8 mouse cellular contexts compared by ENCODE assay signal in the genomic region with DNA sequence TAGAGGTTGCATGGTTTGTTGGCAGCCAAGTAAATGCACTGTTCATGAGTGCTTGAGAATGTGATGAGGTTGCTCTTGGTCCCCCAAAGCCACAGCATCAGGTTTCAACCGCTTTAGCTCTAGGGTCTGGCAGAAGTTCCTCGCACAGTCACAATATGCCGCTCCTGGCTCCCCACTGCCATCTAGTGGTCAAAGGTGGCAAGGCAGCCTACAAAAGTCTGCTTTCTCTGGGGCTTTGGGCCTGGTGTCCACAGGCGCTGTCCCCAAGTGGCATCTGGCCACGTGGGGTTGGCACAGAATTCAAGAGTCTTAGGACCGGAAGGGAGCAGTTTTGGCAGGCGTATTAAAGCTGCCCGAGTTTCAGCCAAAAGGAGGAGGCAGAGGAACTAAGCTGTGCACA. TPM values are rescaled to one million over a fixed set of nuclear protein-coding genes. Genes with fewer than 3 reads are reported as not detected.
DNase-seq lines count a peak whose midpoint lies in the region; ATAC-seq and TF ChIP-seq lines count a peak whose summit lies in the region.

No protein-coding gene starts in this region.

- H3K4me3 ChIP-seq in MEL (ENCODE audit: control insufficient read depth in 1 of 2, insufficient read depth in 1 of 2, low read depth in 2 of 2, low read length in 2 of 2), result no peak overlapping the region
- no peak overlapping the region for H3K4me3 ChIP-seq in forebrain, embryonic 16.5 days (replicated peaks; ENCODE audit: low read length)
- no peak overlapping the region for H3K4me3 ChIP-seq in lung, embryonic 16.5 days (ENCODE audit: low read length)
- no peak overlapping the region for H3K4me3 ChIP-seq in thymus, adult 2 months (ENCODE audit: control insufficient read depth, insufficient read depth, low read length)

- no peak overlapping the region for H3K4me2 ChIP-seq in forebrain, embryonic 16.5 days (ENCODE audit: low read length)
- peak overlapping the region; percentile 17; the same call in 1 of the 2 replicates for H3K4me2 ChIP-seq in lung, embryonic 16.5 days (ENCODE audit: low read depth, low read length)

- H3K27ac ChIP-seq in MEL (ENCODE audit: control insufficient read depth, low read depth, low read length), result no peak overlapping the region
- no peak overlapping the region for H3K27ac ChIP-seq in forebrain, embryonic 16.5 days (ENCODE audit: low read length)
- peak overlapping the region; percentile 76 for H3K27ac ChIP-seq in lung, embryonic 16.5 days (ENCODE audit: low read length)
- H3K27ac ChIP-seq in thymus, adult 2 months (ENCODE audit: control insufficient read depth, insufficient read depth, low read length), result no peak overlapping the region

- no peak for TF ChIP-seq EP300 in MEL (IDR thresholded peaks at IDR 0.05; ENCODE audit: low read depth in 1 of 2, low read length in 2 of 2)

- WGBS in forebrain, embryonic 16.5 days, result 1% methylated on average over 8 of the region's 8 CpGs
- WGBS in lung, embryonic 16.5 days, result 0% methylated on average over 8 of the region's 8 CpGs
- 7% methylated on average over 8 of the region's 8 CpGs for WGBS in thymus, adult 2 months

- H3K79me2 ChIP-seq in MEL (ENCODE audit: control insufficient read depth, insufficient read depth, low read length, poor library complexity), result no peaks in the 10 kb centered on the region

- peak; percentile 97 to 98 (median 98) for TF ChIP-seq CTCF in MEL (IDR thresholded peaks at IDR 0.05 in 2 of 3, conservative IDR thresholded peaks at IDR 0.05 in 1 of 3; ENCODE audit: control insufficient read depth in 1 of 3, insufficient read depth in 1 of 3, low read depth in 2 of 3, low read length in 3 of 3, poor library complexity in 1 of 3, severe bottlenecking in 1 of 3)
- peak; percentile 98 for TF ChIP-seq CTCF in thymus, adult 2 months (IDR thresholded peaks at IDR 0.05; ENCODE audit: borderline replicate concordance, control insufficient read depth, extremely low read depth, insufficient read depth, low read length, poor library complexity)

- no peaks in the 10 kb centered on the region for H3K4me1 ChIP-seq in MEL (ENCODE audit: control insufficient read depth in 1 of 2, insufficient read depth in 2 of 2, low read length in 2 of 2)
- H3K4me1 ChIP-seq in forebrain, embryonic 16.5 days (replicated peaks; ENCODE audit: control insufficient read depth, insufficient read depth, low read length), result peaks cover 23% of the 10 kb centered on the region
- H3K4me1 ChIP-seq in lung, embryonic 16.5 days (replicated peaks; ENCODE audit: control insufficient read depth, insufficient read depth, low read length), result peaks cover 39% of the 10 kb centered on the region
- H3K4me1 ChIP-seq in thymus, adult 2 months (replicated peaks; ENCODE audit: control insufficient read depth, insufficient read depth, low read length), result no peaks in the 10 kb centered on the region

- no peaks in the 10 kb centered on the region for H3K27me3 ChIP-seq in MEL (ENCODE audit: control insufficient read depth in 1 of 2, insufficient read depth in 2 of 2, low read length in 2 of 2)
- H3K27me3 ChIP-seq in forebrain, embryonic 16.5 days (replicated peaks; ENCODE audit: control insufficient read depth, insufficient read depth, low read length), result peaks cover 22% of the 10 kb centered on the region
- H3K27me3 ChIP-seq in lung, embryonic 16.5 days (ENCODE audit: control insufficient read depth, insufficient read depth, low read depth, low read length), result peaks cover 2% of the 10 kb centered on the region; the same call in 1 of the 2 replicates
- peaks cover 2% of the 10 kb centered on the region; the same call in 1 of the 2 replicates for H3K27me3 ChIP-seq in thymus, adult 2 months (ENCODE audit: control insufficient read depth, insufficient read depth, low read length)

- peak; percentile 63 for DNase-seq in MEL (ENCODE audit: low read depth, low spot score)
- peak; percentile 81 for DNase-seq in cerebellum, adult 11 months
- DNase-seq in heart, postnatal 4 days, result peak; percentile 99
- peak; percentile 93 to 97 for DNase-seq in layer of hippocampus, adult 8-10 months (ENCODE audit: low spot score in 2 of 2)
- DNase-seq in ovary, adult 18-20 months (ENCODE audit: low spot score), result peak; percentile 70
- peak; percentile 75 for DNase-seq in thymus, adult 2 months

- no peaks in the 10 kb centered on the region for H3K9me3 ChIP-seq in MEL (replicated peaks; ENCODE audit: insufficient read depth, low read length)
- H3K9me3 ChIP-seq in forebrain, embryonic 16.5 days (ENCODE audit: control insufficient read depth, low read length), result no peaks in the 10 kb centered on the region
- no peaks in the 10 kb centered on the region for H3K9me3 ChIP-seq in lung, embryonic 16.5 days (ENCODE audit: control insufficient read depth, low read length)

- peak; percentile 79 for ATAC-seq in forebrain, embryonic 16.5 days
- ATAC-seq in lung, embryonic 16.5 days (ENCODE audit: low read depth), result peak; percentile 53

- TF ChIP-seq POLR2A in MEL (IDR thresholded peaks at IDR 0.05; ENCODE audit: control insufficient read depth in 1 of 2, insufficient read depth in 1 of 2, low read depth in 1 of 2, low read length in 2 of 2, poor library complexity in 1 of 2), result no peak
- TF ChIP-seq POLR2A in thymus, adult 2 months (IDR thresholded peaks at IDR 0.05; ENCODE audit: control insufficient read depth, extremely low read depth, insufficient read depth, low read length, poor library complexity), result no peak

- TF ChIP-seq RAD21 in MEL (IDR thresholded peaks at IDR 0.05; ENCODE audit: low read depth, low read length), result peak; percentile 95

- H3K36me3 ChIP-seq in MEL (ENCODE audit: control insufficient read depth in 1 of 2, insufficient read depth in 2 of 2, low read length in 2 of 2), result no peaks in the 10 kb centered on the region
- H3K36me3 ChIP-seq in forebrain, embryonic 16.5 days (ENCODE audit: control insufficient read depth, insufficient read depth), result no peaks in the 10 kb centered on the region
- H3K36me3 ChIP-seq in lung, embryonic 16.5 days (ENCODE audit: control insufficient read depth, insufficient read depth, low read length), result peaks cover 14% of the 10 kb centered on the region; the same call in 1 of the 2 replicates
- H3K36me3 ChIP-seq in thymus, adult 2 months (ENCODE audit: control insufficient read depth, insufficient read depth, low read length), result no peaks in the 10 kb centered on the region

- no peak overlapping the region for H3K9ac ChIP-seq in MEL (ENCODE audit: control insufficient read depth, low read depth, low read length, poor library complexity, severe bottlenecking)
- H3K9ac ChIP-seq in forebrain, embryonic 16.5 days (replicated peaks; ENCODE audit: low read depth, low read length), result no peak overlapping the region
- H3K9ac ChIP-seq in lung, embryonic 16.5 days (ENCODE audit: low read length), result peak overlapping the region; percentile 21; the same call in 1 of the 2 replicates

TF ChIP-seq in MEL, 35 proteins besides CTCF, POLR2A, EP300 and RAD21:
- no peak for TF ChIP-seq SIN3A (IDR thresholded peaks at IDR 0.05; ENCODE audit: low read length)
- no peak for TF ChIP-seq CHD2 (IDR thresholded peaks at IDR 0.05; ENCODE audit: low read length)
- no peak for TF ChIP-seq MYC (IDR thresholded peaks at IDR 0.05; ENCODE audit: low read depth, low read length)
- no peak for TF ChIP-seq USF2 (IDR thresholded peaks at IDR 0.05; ENCODE audit: borderline replicate concordance in 1 of 2, insufficient read depth in 1 of 2, low read depth in 1 of 2, low read length in 2 of 2)
- peak; percentile 84 for TF ChIP-seq ZC3H11A (IDR thresholded peaks at IDR 0.05; ENCODE audit: low read depth, low read length)
- TF ChIP-seq ZKSCAN1 (IDR thresholded peaks at IDR 0.05; ENCODE audit: low read depth, low read length), result no peak
- TF ChIP-seq GABPA (IDR thresholded peaks at IDR 0.05; ENCODE audit: low read depth, low read length), result no peak
- peak; percentile 96 for TF ChIP-seq SMC3 (IDR thresholded peaks at IDR 0.05; ENCODE audit: low read depth, low read length)
- no peak for TF ChIP-seq MXI1 (IDR thresholded peaks at IDR 0.05; ENCODE audit: low read depth, low read length)
- no peak for TF ChIP-seq CHD1 (IDR thresholded peaks at IDR 0.05; ENCODE audit: low read depth, low read length)
TF ChIP-seq in MEL: peak in this region for 2.

RNA-seq across cellular contexts. Expression of gene Pmp22, which starts 6.8 kb away (rescaled TPM):
- not detected in 2 replicates for total RNA-seq in MEL (2012; rRNA removed)
- polyA plus RNA-seq in MEL (2012; ENCODE audit: insufficient read depth in 1 of 2, insufficient read length in 2 of 2, low read depth in 1 of 2, low replicate concordance in 2 of 2, missing spikeins in 1 of 2), result not detected
- polyA plus RNA-seq in forebrain, embryonic 16.5 days (2015; fragmentation: Nextera tagmentation; extraction: Ambion mirVana), result 24.3 and 37.4 TPM in 2 replicates
- 10 to 100 TPM; 90.1 to 91.4 TPM for total RNA-seq in heart, postnatal 4 days (2021)
- 10 to 100 TPM; 25.4 to 60.5 (median 37.7) TPM for total RNA-seq in layer of hippocampus, adult 8-10 months (2022)
- polyA plus RNA-seq in lung, embryonic 16.5 days (2015; fragmentation: Nextera tagmentation; extraction: Ambion mirVana), result 298 and 312 TPM in 2 replicates
- polyA plus RNA-seq in thymus, adult 2 months (2012; rRNA removed), result 24.2 and 27.3 TPM in 2 replicates

Comparison
In these comparisons a context has a peak if more than half of its experiments do, and no peak if none do; other contexts are left out.
1. RNA of gene Pmp22, which starts 6.8 kb away (polyA plus RNA-seq): 298 to 312 TPM in lung, embryonic 16.5 days, 24.3 to 37.4 TPM in forebrain, embryonic 16.5 days and 24.2 to 27.3 TPM in thymus, adult 2 months; not detected in MEL; every median in the first group is over 10 times any median in the second.
2. Peak in every context shown above with its lines, with median percentiles within 50 percentile points of each other: DNase-seq.